Mouse (Mus musculus) testis, adult 2 months (tissue): ENCODE measurements around the gene Crtc1.

Experiments used
- CTCF ChIP-seq: fragments of 200-500 bp; IDR thresholded peaks from 2 replicates; pipeline ENCODE4 v1.5.1; 2012; ENCODE audit warnings: low read depth, mild to moderate bottlenecking, inconsistent platforms, low read length, moderate library complexity; ENCODE audit not compliant: control insufficient read depth, insufficient read depth, insufficient replicate concordance
- POLR2A ChIP-seq: fragments of 200-500 bp; IDR thresholded peaks from 2 replicates; pipeline ENCODE4 v1.6.1; 2012; ENCODE audit warnings: low read depth, mild to moderate bottlenecking, inconsistent platforms, low read length, moderate library complexity; ENCODE audit not compliant: control insufficient read depth

- TF ChIP-seq POLR2A (no peak), CTCF (no peak)
These were observed 72.8 kb downstream of the Crtc1 start for GRCm38 (mm10) chr8:70366588-70366987.
